Mouse (Mus musculus): ENCODE results near the gene Dact2. TPM values are rescaled to one million over a fixed set of nuclear protein-coding genes. Genes with fewer than 3 reads are reported as not detected.

The Dact2 gene
- total and polyA plus RNA-seq, 3 experiments: not detected

- Histone ChIP-seq H3K36me3 (ENCODE audit: control insufficient read depth in 1 of 2, insufficient read depth in 2 of 2, low read length in 2 of 2) (no peaks in the 10 kb centered on the region), H3K9ac (ENCODE audit: control insufficient read depth, low read depth, low read length, poor library complexity, severe bottlenecking) (no peak overlapping the region), H3K4me1 (ENCODE audit: control insufficient read depth in 1 of 2, insufficient read depth in 2 of 2, low read length in 2 of 2) (no peaks in the 10 kb centered on the region), H3K27me3 (ENCODE audit: control insufficient read depth in 1 of 2, insufficient read depth in 2 of 2, low read length in 2 of 2) (no peaks in the 10 kb centered on the region), H3K9me3 (replicated peaks; ENCODE audit: insufficient read depth, low read length) (no peaks in the 10 kb centered on the region), H3K79me2 (ENCODE audit: control insufficient read depth, insufficient read depth, low read length, poor library complexity) (no peaks in the 10 kb centered on the region), H3K27ac (ENCODE audit: control insufficient read depth, low read depth, low read length) (no peak overlapping the region), H3K4me3 (ENCODE audit: control insufficient read depth in 1 of 2, insufficient read depth in 1 of 2, low read depth in 2 of 2, low read length in 2 of 2) (no peak overlapping the region)
- no peak for DNase-seq (ENCODE audit: low read depth, low spot score)
- no peak for TF ChIP-seq GABPA (IDR thresholded peaks at IDR 0.05; ENCODE audit: low read depth, low read length)
- no peak for TF ChIP-seq SMC3 (IDR thresholded peaks at IDR 0.05; ENCODE audit: low read depth, low read length)
These were observed 26.8 kb upstream of the Dact2 start for GRCm38 (mm10) chr17:14230698-14231430.

- DNase-seq (ENCODE audit: low read depth, low spot score): no peak
- H3K36me3 ChIP-seq (ENCODE audit: control insufficient read depth in 1 of 2, insufficient read depth in 2 of 2, low read length in 2 of 2): no peaks in the 10 kb centered on the region
- H3K4me1 ChIP-seq (ENCODE audit: control insufficient read depth in 1 of 2, insufficient read depth in 2 of 2, low read length in 2 of 2): no peaks in the 10 kb centered on the region
- H3K4me3 ChIP-seq (ENCODE audit: control insufficient read depth in 1 of 2, insufficient read depth in 1 of 2, low read depth in 2 of 2, low read length in 2 of 2): no peak overlapping the region
- no peaks in the 10 kb centered on the region for H3K27me3 ChIP-seq (ENCODE audit: control insufficient read depth in 1 of 2, insufficient read depth in 2 of 2, low read length in 2 of 2)
- H3K9me3 ChIP-seq (replicated peaks; ENCODE audit: insufficient read depth, low read length): no peaks in the 10 kb centered on the region
- no peak overlapping the region for H3K9ac ChIP-seq (ENCODE audit: control insufficient read depth, low read depth, low read length, poor library complexity, severe bottlenecking)
- TF ChIP-seq JUND (IDR thresholded peaks at IDR 0.05; ENCODE audit: low read depth, low read length) (no peak), SMC3 (IDR thresholded peaks at IDR 0.05; ENCODE audit: low read depth, low read length) (no peak), E2F4 (IDR thresholded peaks at IDR 0.05; ENCODE audit: borderline replicate concordance, low read depth, low read length) (no peak), UBTF (IDR thresholded peaks at IDR 0.05; ENCODE audit: borderline replicate concordance, insufficient read depth, low read depth, low read length) (no peak), POLR2AphosphoS2 (IDR thresholded peaks at IDR 0.05; ENCODE audit: low read length) (no peak), CHD1 (IDR thresholded peaks at IDR 0.05; ENCODE audit: low read depth, low read length) (no peak), CTCF (IDR thresholded peaks at IDR 0.05 in 2 of 3, conservative IDR thresholded peaks at IDR 0.05 in 1 of 3; ENCODE audit: control insufficient read depth in 1 of 3, insufficient read depth in 1 of 3, low read depth in 2 of 3, low read length in 3 of 3, poor library complexity in 1 of 3, severe bottlenecking in 1 of 3) (no peak), ETS1 (IDR thresholded peaks at IDR 0.05; ENCODE audit: low read depth, low read length) (no peak), GABPA (IDR thresholded peaks at IDR 0.05; ENCODE audit: low read depth, low read length) (no peak), ZKSCAN1 (IDR thresholded peaks at IDR 0.05; ENCODE audit: low read depth, low read length) (no peak), SIN3A (IDR thresholded peaks at IDR 0.05; ENCODE audit: low read length) (no peak)
- H3K27ac ChIP-seq (ENCODE audit: control insufficient read depth, low read depth, low read length): no peak overlapping the region
- H3K79me2 ChIP-seq (ENCODE audit: control insufficient read depth, insufficient read depth, low read length, poor library complexity): no peaks in the 10 kb centered on the region
These were observed 24.3 kb upstream of the Dact2 start for GRCm38 (mm10) chr17:14228381-14228780.

- no peaks in the 10 kb centered on the region for H3K79me2 ChIP-seq (ENCODE audit: control insufficient read depth, insufficient read depth, low read length, poor library complexity)
- TF ChIP-seq CHD2 (IDR thresholded peaks at IDR 0.05; ENCODE audit: low read length): no peak
- no peak for TF ChIP-seq MAX (IDR thresholded peaks at IDR 0.05; ENCODE audit: low read length)
- no peak for TF ChIP-seq MXI1 (IDR thresholded peaks at IDR 0.05; ENCODE audit: low read depth, low read length)
- no peak for TF ChIP-seq ETS1 (IDR thresholded peaks at IDR 0.05; ENCODE audit: low read depth, low read length)
- no peak for TF ChIP-seq GABPA (IDR thresholded peaks at IDR 0.05; ENCODE audit: low read depth, low read length)
- no peak for DNase-seq (ENCODE audit: low read depth, low spot score)
- H3K27me3 ChIP-seq (ENCODE audit: control insufficient read depth in 1 of 2, insufficient read depth in 2 of 2, low read length in 2 of 2): no peaks in the 10 kb centered on the region
- H3K36me3 ChIP-seq (ENCODE audit: control insufficient read depth in 1 of 2, insufficient read depth in 2 of 2, low read length in 2 of 2): no peaks in the 10 kb centered on the region
- no peak overlapping the region for H3K27ac ChIP-seq (ENCODE audit: control insufficient read depth, low read depth, low read length)
- H3K9me3 ChIP-seq (replicated peaks; ENCODE audit: insufficient read depth, low read length): no peaks in the 10 kb centered on the region
- H3K4me3 ChIP-seq (ENCODE audit: control insufficient read depth in 1 of 2, insufficient read depth in 1 of 2, low read depth in 2 of 2, low read length in 2 of 2): no peak overlapping the region
- no peak overlapping the region for H3K9ac ChIP-seq (ENCODE audit: control insufficient read depth, low read depth, low read length, poor library complexity, severe bottlenecking)
- H3K4me1 ChIP-seq (ENCODE audit: control insufficient read depth in 1 of 2, insufficient read depth in 2 of 2, low read length in 2 of 2): no peaks in the 10 kb centered on the region
These were observed 23.5 kb upstream of the Dact2 start for GRCm38 (mm10) chr17:14227601-14228000.
